Mouse (Mus musculus) heart, embryonic 14.5 days (tissue): ENCODE measurements around the gene Lipt2. TPM values are rescaled to one million over a fixed set of nuclear protein-coding genes. Genes with fewer than 3 reads are reported as not detected.

Experiments used
- ATAC-seq: fragments of 200-750 bp; cut with Nextera tagmentation; 2 replicates; pipeline ENCODE4 v1.8.0; 2017; ENCODE audit warnings: low read depth, moderate TSS enrichment; ENCODE audit not compliant: insufficient number of reproducible peaks, insufficient read depth, low FRiP score
- H3K27ac ChIP-seq, 2 experiments: fragments of 200-500 bp in 1 of 2; fragments of 300-500 bp in 1 of 2; sonication (generic) in 1 of 2; replicated peaks in 1 of 2; 2 replicates each; pipeline ENCODE4 v1.5.1; 2012 to 2014; ENCODE audit warnings: low read depth in 2 of 2, low read length in 2 of 2, control low read depth in 1 of 2, mild to moderate bottlenecking in 1 of 2, mixed read lengths in 1 of 2; ENCODE audit not compliant: control insufficient read depth in 1 of 2, insufficient read depth in 1 of 2
- H3K27me3 ChIP-seq: fragments of 300-500 bp; sonication (generic); 2 replicates; pipeline ENCODE4 v1.6.1; 2014; ENCODE audit warnings: mild to moderate bottlenecking, low read length, control low read depth; ENCODE audit not compliant: control insufficient read depth, insufficient read depth
- H3K36me3 ChIP-seq: fragments of 300-500 bp; sonication (generic); 2 replicates; pipeline ENCODE4 v1.6.1; 2014; ENCODE audit warnings: mild to moderate bottlenecking, control low read depth, low read length, mixed read lengths; ENCODE audit not compliant: control insufficient read depth, insufficient read depth
- H3K4me1 ChIP-seq, 2 experiments: fragments of 200-500 bp in 1 of 2; fragments of 300-500 bp in 1 of 2; sonication (generic) in 1 of 2; 2 replicates each; pipeline ENCODE4 v1.6.1; 2012 to 2014; ENCODE audit warnings: low read length in 2 of 2, control low read depth in 1 of 2, mixed read lengths in 1 of 2; ENCODE audit not compliant: control insufficient read depth in 2 of 2, insufficient read depth in 2 of 2
- H3K4me2 ChIP-seq: fragments of 300-500 bp; sonication (generic); 2 replicates; pipeline ENCODE4 v1.6.1; 2014; ENCODE audit warnings: mild to moderate bottlenecking, low read length
- H3K4me3 ChIP-seq, 2 experiments: fragments of 200-500 bp in 1 of 2; fragments of 300-500 bp in 1 of 2; sonication (generic) in 1 of 2; 2 replicates each; pipeline ENCODE4 v1.5.1; 2012 to 2014; ENCODE audit warnings: low read length in 2 of 2, mild to moderate bottlenecking in 2 of 2, control low read depth in 1 of 2, low read depth in 1 of 2, moderate library complexity in 1 of 2; ENCODE audit not compliant: control insufficient read depth in 1 of 2, insufficient read depth in 1 of 2
- H3K9ac ChIP-seq: fragments of 300-500 bp; sonication (generic); 2 replicates; pipeline ENCODE4 v1.6.1; 2014; ENCODE audit warnings: mild to moderate bottlenecking, low read length
- H3K9me3 ChIP-seq: fragments of 300-500 bp; sonication (generic); 2 replicates; pipeline ENCODE4 v1.6.1; 2016; ENCODE audit warnings: low read length, control low read depth; ENCODE audit not compliant: control insufficient read depth
- WGBS: fragments of 180-500 bp; shearing (Covaris S2); extraction: QIAGEN DNeasy Blood & Tissue Kit; methylation state at CpG from one replicate; pipeline ENCODE4 v1.1.7; 2014; 5-methylcytosine and 5-hydroxymethylcytosine counted together
- polyA plus RNA-seq: library from polyadenylated mRNA; unstranded; fragments of >200 nt; fragmentation: Nextera tagmentation; extraction: Ambion mirVana; gene quantifications from 2 replicates; pipeline ENCODE4 v1.2.1, GENCODE M21; 2014

Gene Lipt2
- polyA plus RNA-seq, 1 experiment from 2014 or later = 14.7 TPM

DNA sequence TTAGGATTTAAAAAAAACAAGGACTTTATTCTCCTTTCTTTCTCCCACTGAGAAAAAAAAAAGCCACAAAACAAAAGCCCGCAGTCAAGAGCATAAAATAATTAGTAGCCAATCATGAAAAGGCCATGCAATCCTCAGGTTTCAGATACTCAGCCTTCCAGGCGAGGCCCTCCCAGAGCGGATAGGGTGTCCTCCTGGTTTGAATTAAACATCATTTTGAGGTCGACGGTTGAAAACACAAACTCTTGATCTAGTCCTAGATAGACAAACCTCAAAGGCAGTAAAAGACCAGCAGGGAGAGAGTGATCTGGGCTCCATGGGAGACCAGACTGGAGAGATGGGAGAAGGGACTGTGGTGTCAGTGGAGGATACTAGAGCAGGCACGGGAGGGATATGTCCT, 45.8 kb downstream of the Lipt2 start:
- Histone ChIP-seq H3K9me3 (no peaks in the 10 kb centered on the region), H3K9ac (no peak overlapping the region), H3K4me3 (no peak overlapping the region), H3K36me3 (no peaks in the 10 kb centered on the region), H3K4me2 (no peak overlapping the region), H3K27ac (no peak overlapping the region), H3K27me3 (no peaks in the 10 kb centered on the region), H3K4me1 (peaks cover 6 to 10% of the 10 kb centered on the region in 2 experiments)
- no peak for ATAC-seq
- WGBS = 85% methylated on average over 6 of the region's 6 CpGs

DNA sequence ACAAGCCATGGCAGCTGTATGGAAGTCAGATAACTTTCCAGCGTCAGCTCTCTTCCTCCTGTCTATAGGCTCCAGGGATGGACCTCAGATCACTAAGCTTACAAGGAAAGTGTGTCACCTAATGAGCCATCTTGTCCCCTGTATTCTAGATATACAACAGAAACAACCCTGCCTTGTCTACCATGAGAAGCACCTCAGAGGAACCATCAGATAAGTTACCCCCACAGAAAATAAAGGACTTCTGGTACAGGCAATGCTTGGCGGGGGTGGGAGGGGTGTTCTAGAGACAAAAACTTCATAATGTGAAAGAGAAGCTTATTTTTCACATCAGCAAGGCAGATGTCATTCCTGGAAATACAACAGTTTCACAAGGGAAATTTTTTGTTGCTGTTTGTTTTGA, 47.1 kb downstream of the Lipt2 start:
- no peak for ATAC-seq
- Histone ChIP-seq H3K9me3 (no peaks in the 10 kb centered on the region), H3K27ac (no peak overlapping the region), H3K27me3 (no peaks in the 10 kb centered on the region), H3K4me1 (peaks cover 6 to 10% of the 10 kb centered on the region in 2 experiments), H3K9ac (no peak overlapping the region), H3K4me2 (no peak overlapping the region), H3K36me3 (no peaks in the 10 kb centered on the region), H3K4me3 (no peak overlapping the region)
- 87% methylated on average over 2 of the region's 2 CpGs for WGBS

GRCm38 (mm10) chr7:100207886-100208285, 48.8 kb downstream of the Lipt2 start:
- Histone ChIP-seq H3K9ac (no peak overlapping the region), H3K36me3 (no peaks in the 10 kb centered on the region), H3K4me2 (no peak overlapping the region), H3K9me3 (no peaks in the 10 kb centered on the region), H3K27me3 (no peaks in the 10 kb centered on the region), H3K4me3 (no peak overlapping the region), H3K4me1 (peaks cover 6 to 10% of the 10 kb centered on the region in 2 experiments), H3K27ac (no peak overlapping the region)
- ATAC-seq = no peak

Other genes starting within 250 kb of the Lipt2 start
- gene Rnf169, start 178.8 kb upstream of the Lipt2 start, polyA plus RNA-seq = 4.4 and 4.5 TPM in 2 replicates
- 0.30 TPM in 1 of 2 replicates, not detected in the other for gene Chrdl2, start 153.1 kb upstream of the Lipt2 start, polyA plus RNA-seq
- 31.8 and 35.1 TPM in 2 replicates for gene Pold3, start 37.7 kb upstream of the Lipt2 start, polyA plus RNA-seq
- gene Kcne3, start 17.2 kb downstream of the Lipt2 start, polyA plus RNA-seq = 6.2 and 8.0 TPM in 2 replicates
- gene Pgm2l1, start 68.1 kb downstream of the Lipt2 start, polyA plus RNA-seq = 1.7 and 2.1 TPM in 2 replicates
- 13.7 and 15.7 TPM in 2 replicates for gene P4ha3, start 126.2 kb downstream of the Lipt2 start, polyA plus RNA-seq
- 16.7 and 19.3 TPM in 2 replicates for gene C2cd3, start 213.0 kb downstream of the Lipt2 start, polyA plus RNA-seq
- 54.7 and 57.5 TPM in 2 replicates for gene Ppme1, start 213.0 kb downstream of the Lipt2 start, polyA plus RNA-seq